ENCODE assay signal across 29 mouse cellular contexts in genomic region chr2:131482478-131482877, GRCm38 (mm10). TPM values are rescaled to one million over a fixed set of nuclear protein-coding genes. Genes with fewer than 3 reads are reported as not detected.
DNase-seq lines count a peak whose midpoint lies in the region; ATAC-seq lines count a peak whose summit lies in the region.
"Had no signal": no experiment of that assay in that cellular context is flagged by ENCODE, and none has a peak within 500 bp of the region (broad histone marks: within the 10 kb centered on the region; RNA-seq: fewer than 3 reads in every experiment).

No protein-coding gene starts in this region.

- H3K36me3 ChIP-seq in embryonic facial prominence, embryonic 14.5 days (ENCODE audit: control insufficient read depth, insufficient read depth, low read length): no peaks in the 10 kb centered on the region
- no peaks in the 10 kb centered on the region for H3K36me3 ChIP-seq in limb, embryonic 12.5 days
- H3K36me3 ChIP-seq: forebrain, embryonic 12.5 days; heart, embryonic 13.5 days; liver, embryonic 13.5 days; stomach, embryonic 15.5 days had no signal

- H3K9me3 ChIP-seq in embryonic facial prominence, embryonic 14.5 days (ENCODE audit: control insufficient read depth, low read length): 0 out of 2 replicates have a peak, but pooled peaks cover 5% of the 10 kb centered on the region
- no peaks in the 10 kb centered on the region for H3K9me3 ChIP-seq in limb, embryonic 12.5 days
- H3K9me3 ChIP-seq: forebrain, embryonic 12.5 days; heart, embryonic 13.5 days; liver, embryonic 13.5 days; stomach, embryonic 15.5 days had no signal

- no peak overlapping the region for H3K4me3 ChIP-seq in embryonic facial prominence, embryonic 14.5 days (ENCODE audit: low read depth, low read length)
- no peak overlapping the region for H3K4me3 ChIP-seq in limb, embryonic 12.5 days (replicated peaks)
- H3K4me3 ChIP-seq: forebrain, embryonic 12.5 days; gastrocnemius, adult 2 months; heart, embryonic 13.5 days; liver, embryonic 13.5 days; stomach, embryonic 15.5 days had no signal

- DNase-seq in thymus, postnatal 0 days (ENCODE audit: low spot score): peak; percentile 45
- no peak for DNase-seq in thymus, postnatal 10 days (ENCODE audit: low spot score in 2 of 2)
- DNase-seq in embryonic facial prominence, embryonic 14.5 days (ENCODE audit: low spot score): peak; percentile 78
- no peak for DNase-seq in urinary bladder, postnatal 10 days (ENCODE audit: low spot score)
- DNase-seq in right cerebral cortex, adult 18-20 months: no peak
- no peak for DNase-seq in gastrocnemius, adult 8-10 months (ENCODE audit: low spot score in 2 of 2)
- DNase-seq: adrenal gland, postnatal 36 days; B cell, adult 2 months; cerebellum, adult 18-20 months; cerebellum, postnatal 10 days; gastrocnemius, adult 2 months; heart, postnatal 10 days; kidney, adult 2 months; kidney, postnatal 4 days; layer of hippocampus, postnatal 36 days; left cerebral cortex, postnatal 4 days; liver, embryonic 13.5 days; lung, adult 18-20 months; lung, postnatal 10 days; midbrain, embryonic 14.5 days; retina, postnatal 1 day; right cerebral cortex, postnatal 25 days; thymus, postnatal 25 days had no signal

- 39% methylated on average over 6 of the region's 6 CpGs for WGBS in embryonic facial prominence, embryonic 14.5 days
- 23% methylated on average over 6 of the region's 6 CpGs for WGBS in limb, embryonic 12.5 days

- H3K9ac ChIP-seq in embryonic facial prominence, embryonic 14.5 days (ENCODE audit: low read depth, low read length): no peak overlapping the region
- H3K9ac ChIP-seq in limb, embryonic 12.5 days (replicated peaks): no peak overlapping the region
- H3K9ac ChIP-seq: forebrain, embryonic 12.5 days; heart, embryonic 13.5 days; hindbrain, embryonic 14.5 days; liver, embryonic 13.5 days; stomach, embryonic 15.5 days had no signal

- peaks cover 12% of the 10 kb centered on the region; the same call in 1 of the 2 replicates for H3K4me1 ChIP-seq in embryonic facial prominence, embryonic 14.5 days (ENCODE audit: control insufficient read depth, insufficient read depth, low read length)
- H3K4me1 ChIP-seq in limb, embryonic 12.5 days (replicated peaks): peaks cover 31% of the 10 kb centered on the region
- H3K4me1 ChIP-seq: forebrain, embryonic 12.5 days; liver, embryonic 13.5 days; stomach, embryonic 15.5 days had no signal

- H3K4me2 ChIP-seq in embryonic facial prominence, embryonic 14.5 days (ENCODE audit: low read depth, low read length): no peak overlapping the region
- H3K4me2 ChIP-seq in limb, embryonic 12.5 days: peak overlapping the region; percentile 23
- H3K4me2 ChIP-seq: forebrain, embryonic 12.5 days; heart, embryonic 13.5 days; hindbrain, embryonic 14.5 days; liver, embryonic 13.5 days; stomach, embryonic 15.5 days had no signal

- H3K27me3 ChIP-seq in embryonic facial prominence, embryonic 14.5 days (replicated peaks; ENCODE audit: control insufficient read depth, insufficient read depth, low read length): no peaks in the 10 kb centered on the region
- H3K27me3 ChIP-seq in limb, embryonic 12.5 days: no peaks in the 10 kb centered on the region
- H3K27me3 ChIP-seq: forebrain, embryonic 12.5 days; heart, embryonic 13.5 days; stomach, embryonic 15.5 days had no signal

- ATAC-seq in embryonic facial prominence, embryonic 14.5 days (ENCODE audit: low read depth): peak; percentile 56; the same call in 1 of the 2 replicates
- peak; percentile 63; the same call in 1 of the 2 replicates for ATAC-seq in limb, embryonic 12.5 days (ENCODE audit: insufficient number of reproducible peaks, insufficient read depth, low FRiP score, low TSS enrichment, low read depth)

- H3K27ac ChIP-seq in embryonic facial prominence, embryonic 14.5 days (replicated peaks; ENCODE audit: low read depth, low read length): no peak overlapping the region; the same call in 1 of the 2 replicates
- peak overlapping the region; percentile 94 for H3K27ac ChIP-seq in limb, embryonic 12.5 days
- H3K27ac ChIP-seq: forebrain, embryonic 12.5 days; gastrocnemius, adult 2 months; heart, embryonic 13.5 days; hindbrain, embryonic 14.5 days; kidney, postnatal 0 days; liver, embryonic 13.5 days; stomach, embryonic 15.5 days had no signal

RNA-seq across cellular contexts. Expression of gene Smox, which starts 8.8 kb away (rescaled TPM):
- 35.6 and 40.4 TPM in 2 replicates for polyA plus RNA-seq in thymus, postnatal 0 days (2015; fragmentation: Nextera tagmentation; extraction: Ambion mirVana)
- 28.9 and 33.2 TPM in 2 replicates for polyA plus RNA-seq in embryonic facial prominence, embryonic 14.5 days (2014; fragmentation: Nextera tagmentation; extraction: Ambion mirVana)
- polyA plus RNA-seq in limb, embryonic 12.5 days (2016; fragmentation: Nextera tagmentation; extraction: Ambion mirVana): 85.5 and 96.5 TPM in 2 replicates
- 100 to 1,000 TPM in 2 of 4 experiments, 10 to 100 TPM in 2; 76.7 to 289 (median 163) TPM for total RNA-seq in gastrocnemius, adult 8-10 months (2022)

Comparison
In these comparisons a context has a peak if more than half of its experiments do, and no peak if none do; other contexts are left out.
1. DNase-seq: peak in thymus, postnatal 0 days (single experiment) and embryonic facial prominence, embryonic 14.5 days (single experiment); none in thymus, postnatal 10 days (0 of 2), urinary bladder, postnatal 10 days (single experiment), right cerebral cortex, adult 18-20 months (single experiment) and gastrocnemius, adult 8-10 months (0 of 2).